Mouse (Mus musculus): ENCODE measurements at regions not wholly inside any gene's neighbourhood (a gene's known extent, or its start where the extent isn't known, plus 50 kb on each side); places are given as distances from the start of the nearest gene placed in this dataset.

GRCm38 (mm10) chr2:148107607-148108115 is 60.9 kb upstream of the Foxa2 start:
- no peak for DNase-seq (ENCODE audit: low spot score)

- no peak for DNase-seq (ENCODE audit: low spot score)
These were observed 63.4 kb upstream of the Foxa2 start for GRCm38 (mm10) chr2:148110149-148110548.

DNA sequence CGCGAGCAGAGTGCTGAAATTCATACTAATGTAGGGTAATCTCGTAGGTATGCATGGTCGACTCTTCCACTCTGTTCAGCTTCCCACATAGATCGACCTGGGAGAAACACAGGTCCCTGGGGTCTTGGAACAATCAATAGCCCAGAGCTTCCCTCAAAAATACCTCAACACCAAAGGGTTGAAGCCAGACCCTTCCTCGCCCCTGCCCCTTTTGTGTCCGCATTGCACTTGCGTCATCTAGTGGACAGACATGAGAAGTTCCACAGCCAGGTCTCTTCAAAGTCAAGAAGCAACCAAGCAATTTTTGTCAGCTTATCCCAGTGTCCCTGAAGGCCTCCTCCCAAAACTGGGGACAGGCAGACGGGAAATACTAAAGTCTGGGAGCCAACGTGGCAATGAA is 65.1 kb upstream of the Foxa2 start:
- no peak for DNase-seq (ENCODE audit: low spot score)

GRCm38 (mm10) chr2:148113184-148113583 is 66.4 kb upstream of the Foxa2 start:
- no peak for DNase-seq (ENCODE audit: low spot score)

- no peak for DNase-seq (ENCODE audit: low spot score)
These were observed 67.8 kb upstream of the Foxa2 start for GRCm38 (mm10) chr2:148114600-148114999.

- DNase-seq (ENCODE audit: low spot score): no peak
These were observed 69.4 kb upstream of the Foxa2 start for GRCm38 (mm10) chr2:148116033-148116790.

DNA sequence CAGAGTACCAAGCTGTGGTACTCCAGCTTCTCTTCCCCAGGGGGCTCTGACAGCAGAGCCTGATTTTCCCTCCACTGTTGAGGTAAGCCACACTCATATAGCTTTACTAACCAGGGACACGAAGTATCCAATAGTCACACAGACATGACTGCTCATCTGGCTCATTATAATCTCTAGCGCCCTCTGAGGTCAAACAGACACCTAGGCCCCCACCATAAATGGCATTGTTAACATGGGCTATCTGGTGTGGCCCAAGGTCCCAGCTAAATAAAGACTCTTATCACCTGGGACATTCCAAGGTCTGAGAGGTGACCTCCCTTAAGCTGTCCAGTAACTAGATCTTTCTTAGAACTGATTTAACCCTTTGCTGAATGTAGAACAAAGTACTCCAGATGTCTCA is 70.7 kb upstream of the Foxa2 start:
- DNase-seq (ENCODE audit: low spot score): no peak

- peak; percentile 15 for DNase-seq (ENCODE audit: low spot score)
These were observed 75.4 kb upstream of the Foxa2 start for GRCm38 (mm10) chr2:148121885-148122876.

DNA sequence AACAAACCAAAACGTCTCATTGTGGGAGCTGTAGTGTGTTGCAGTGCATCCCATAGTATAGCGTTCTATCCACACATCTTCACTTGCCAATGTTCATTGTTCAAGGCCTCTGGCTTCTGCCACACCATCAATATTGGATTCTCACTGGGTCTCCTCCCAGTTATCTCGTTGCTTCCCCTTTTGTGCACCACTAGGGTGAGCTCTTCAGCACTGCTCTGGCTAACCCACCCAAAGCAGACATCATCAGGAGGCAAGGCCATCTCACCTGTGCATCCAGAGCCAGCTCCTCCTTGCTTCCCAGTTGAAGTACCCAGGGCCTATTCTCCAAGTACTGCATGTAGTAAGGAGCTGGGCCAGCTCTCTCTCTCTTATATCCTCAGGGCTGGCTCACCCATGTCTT is 77.0 kb upstream of the Foxa2 start:
- DNase-seq (ENCODE audit: low spot score): no peak

- DNase-seq (ENCODE audit: low spot score): no peak
These were observed 87.0 kb upstream of the Foxa2 start for GRCm38 (mm10) chr2:148133811-148134210.

DNA sequence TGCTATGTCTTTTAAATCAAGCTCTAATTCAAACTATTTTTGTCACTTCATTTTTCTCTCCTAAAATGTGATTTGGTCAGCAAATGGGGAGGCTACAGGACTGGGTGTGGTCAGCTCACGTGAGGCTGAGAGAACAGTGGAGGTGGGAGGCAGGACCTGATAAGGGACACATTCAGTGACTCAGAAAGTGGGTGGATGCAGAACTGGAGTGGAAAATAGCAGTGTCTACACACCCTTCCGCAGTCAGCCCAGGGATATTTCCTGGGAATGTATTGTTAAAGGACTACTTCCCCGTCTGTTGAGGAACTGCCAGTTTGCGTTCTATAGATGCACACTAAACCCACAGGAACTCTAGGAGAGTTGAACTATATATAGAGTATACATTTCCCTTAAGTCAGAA is 95.2 kb upstream of the Foxa2 start:
- no peak for DNase-seq (ENCODE audit: low spot score)

DNA sequence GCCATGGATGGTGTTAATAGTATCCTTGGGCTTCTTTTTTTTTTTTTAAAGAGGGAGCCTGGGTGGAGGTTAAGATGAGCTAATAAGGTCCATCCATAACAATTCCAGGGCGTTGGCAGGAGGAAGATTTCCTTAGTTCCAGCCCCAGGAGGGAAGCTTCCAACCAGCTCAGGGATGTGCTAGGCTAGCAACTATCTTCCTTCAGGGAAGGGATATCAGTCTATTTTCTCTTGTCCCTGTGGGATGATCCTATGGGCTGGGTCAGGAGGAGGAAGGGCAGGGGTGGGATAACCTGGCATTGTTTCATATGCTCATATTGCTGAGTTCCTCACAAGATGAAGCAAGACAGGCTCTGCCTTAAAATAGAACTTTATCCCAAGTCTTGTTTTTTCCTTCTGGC is 98.0 kb upstream of the Foxa2 start:
- no peak for DNase-seq (ENCODE audit: low spot score)

- no peak for DNase-seq (ENCODE audit: low spot score)
These were observed 101.5 kb upstream of the Foxa2 start for GRCm38 (mm10) chr2:148148272-148148671.

DNA sequence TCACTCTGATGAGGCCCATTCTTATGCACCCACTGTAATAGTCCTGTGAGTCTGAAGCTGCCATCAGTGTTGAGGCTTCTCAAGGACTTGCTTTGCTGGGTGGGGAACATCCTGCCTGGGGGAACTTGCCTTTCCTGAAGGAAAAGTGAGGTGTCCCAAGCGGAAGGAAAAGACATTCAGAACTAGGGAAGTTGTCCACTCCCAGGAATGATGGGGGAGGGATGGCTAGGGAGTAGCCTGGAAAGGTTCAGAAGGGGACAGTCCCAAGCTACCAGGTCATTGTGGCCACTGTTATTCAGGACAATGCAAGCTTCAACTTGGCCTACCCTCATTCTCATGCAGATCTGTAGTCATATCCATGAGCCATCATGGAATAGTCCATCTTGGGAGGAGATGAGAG is 102.7 kb upstream of the Foxa2 start:
- no peak for DNase-seq (ENCODE audit: low spot score)

DNA sequence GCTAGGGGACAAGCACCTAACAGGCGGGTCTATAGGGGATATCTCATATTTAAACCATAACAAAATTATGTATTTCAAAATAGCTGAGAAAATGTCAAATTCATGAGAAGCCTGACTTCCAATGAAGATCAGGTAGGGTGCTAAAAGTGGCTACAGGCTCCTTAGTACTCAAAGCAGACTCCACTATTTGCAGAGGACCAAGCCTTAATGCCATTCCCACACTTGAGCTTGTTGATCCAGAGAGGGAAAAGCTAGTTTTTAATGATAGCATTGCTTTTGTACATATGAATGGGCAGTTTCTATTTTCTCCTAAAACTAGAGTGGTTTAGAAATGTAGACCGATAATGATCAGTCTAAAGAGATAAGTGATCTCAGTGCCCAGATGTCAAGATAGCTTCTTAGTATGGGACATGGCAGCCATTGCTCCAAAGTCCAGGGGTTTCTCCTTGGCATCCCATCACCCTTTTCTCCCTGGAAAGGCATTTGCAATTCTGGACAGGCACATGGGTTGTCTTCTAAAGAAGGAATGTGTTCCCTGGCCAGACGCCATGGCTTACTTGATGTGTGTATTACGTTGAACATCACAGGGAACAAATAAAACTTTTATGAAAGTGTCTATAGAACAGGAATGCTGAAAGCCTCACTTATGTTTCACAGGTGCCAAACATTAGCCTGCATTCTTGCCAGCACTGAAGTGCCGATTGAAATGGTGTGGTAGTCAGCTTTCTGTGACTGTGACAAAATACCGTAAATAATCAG is 106.9 kb upstream of the Foxa2 start:
- DNase-seq (ENCODE audit: low spot score): no peak

GRCm38 (mm10) chr2:148156122-148156521 is 109.4 kb upstream of the Foxa2 start:
- no peak for DNase-seq (ENCODE audit: low spot score)

DNA sequence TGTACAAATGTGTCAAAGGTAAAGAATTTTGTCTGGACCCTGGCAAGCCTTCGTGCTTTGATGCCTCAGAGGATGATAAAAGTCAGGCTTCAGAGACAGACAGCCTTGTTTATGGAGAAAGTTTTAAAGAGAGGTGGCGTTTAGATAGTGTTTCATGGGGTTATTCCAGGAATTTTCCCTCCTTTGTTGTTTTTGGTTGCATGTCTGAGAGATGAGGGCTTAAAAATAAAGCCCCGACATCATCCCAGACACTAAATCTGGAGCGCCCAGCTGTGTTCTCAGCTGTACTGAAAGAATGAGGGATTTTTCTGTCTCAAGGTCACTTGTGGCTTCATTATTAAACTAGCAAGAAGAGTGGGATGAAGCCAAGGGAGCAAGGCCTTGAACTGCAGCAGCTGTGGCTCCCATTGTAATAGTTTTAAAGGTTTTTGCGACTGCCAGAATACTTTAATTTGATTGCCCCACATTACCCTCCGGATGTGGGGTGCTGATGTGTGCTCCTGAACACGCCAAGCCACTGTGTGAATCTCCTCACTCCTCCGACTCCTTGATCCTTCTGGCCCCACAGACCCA is 112.3 kb upstream of the Foxa2 start:
- peak; percentile 11 for DNase-seq (ENCODE audit: low spot score)

- DNase-seq (ENCODE audit: low spot score): no peak
These were observed 114.2 kb upstream of the Foxa2 start for GRCm38 (mm10) chr2:148160997-148161396.

- DNase-seq (ENCODE audit: low spot score): no peak
These were observed 115.2 kb upstream of the Foxa2 start for GRCm38 (mm10) chr2:148161966-148162365.

DNA sequence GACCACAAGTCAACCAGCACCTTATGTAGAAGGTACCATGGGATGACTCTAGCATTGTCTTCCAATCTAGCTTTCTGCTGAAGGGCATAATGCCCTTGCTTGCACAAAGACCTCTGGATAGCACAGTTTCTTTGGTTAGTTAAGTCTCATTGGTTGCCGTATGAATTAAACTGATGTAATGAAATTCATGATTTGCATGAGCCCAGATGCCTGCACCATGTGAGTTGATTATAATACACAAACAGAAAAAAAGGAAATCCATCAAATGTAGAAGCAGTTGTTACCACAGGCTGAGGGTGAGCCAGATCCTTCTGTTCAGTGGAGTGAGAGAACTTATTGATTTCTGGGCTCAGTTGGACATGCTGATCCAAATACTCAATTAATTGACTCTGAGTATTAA is 115.8 kb upstream of the Foxa2 start:
- DNase-seq (ENCODE audit: low spot score): no peak

DNA sequence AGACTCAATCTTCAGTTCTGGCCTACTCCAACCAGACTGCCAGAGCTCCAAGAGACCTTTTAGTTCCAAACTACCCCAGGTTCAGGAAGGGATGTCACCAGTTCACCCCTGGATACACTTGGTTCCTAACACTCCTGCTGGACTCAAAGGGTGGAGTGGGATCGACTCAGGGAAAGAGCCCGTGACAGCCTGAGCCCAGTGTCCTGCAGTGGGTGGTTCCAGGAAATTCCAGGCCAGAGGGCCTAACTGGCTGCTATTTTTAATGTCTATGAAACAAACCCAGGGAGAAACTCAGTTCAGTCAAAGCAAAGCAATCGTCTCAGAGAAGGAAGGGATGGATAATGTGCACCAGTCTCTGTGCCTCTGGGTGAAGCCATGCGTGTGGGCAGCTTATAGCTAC is 124.3 kb upstream of the Foxa2 start:
- DNase-seq (ENCODE audit: low spot score): no peak

- no peak for DNase-seq (ENCODE audit: low spot score)
These were observed 124.9 kb upstream of the Foxa2 start for GRCm38 (mm10) chr2:148171699-148172098.
